Mouse (Mus musculus) CD4-positive, CD25-positive, alpha-beta regulatory T cell, adult 4 months (primary cell): ENCODE data around the gene Olfr114. TPM values are rescaled to one million over a fixed set of nuclear protein-coding genes. Genes with fewer than 3 reads are reported as not detected.

Experiments used
- ATAC-seq: one replicate; pipeline ENCODE4 v1.8.0; 2017
- polyA plus RNA-seq, 2 experiments: library from polyadenylated mRNA; unstranded; fragments of 100-300 nt; shearing (Covaris generic); gene quantifications; one replicate each; pipeline ENCODE4 v1.2.1; 2017

The Olfr114 gene
- not detected for polyA plus RNA-seq

DNA sequence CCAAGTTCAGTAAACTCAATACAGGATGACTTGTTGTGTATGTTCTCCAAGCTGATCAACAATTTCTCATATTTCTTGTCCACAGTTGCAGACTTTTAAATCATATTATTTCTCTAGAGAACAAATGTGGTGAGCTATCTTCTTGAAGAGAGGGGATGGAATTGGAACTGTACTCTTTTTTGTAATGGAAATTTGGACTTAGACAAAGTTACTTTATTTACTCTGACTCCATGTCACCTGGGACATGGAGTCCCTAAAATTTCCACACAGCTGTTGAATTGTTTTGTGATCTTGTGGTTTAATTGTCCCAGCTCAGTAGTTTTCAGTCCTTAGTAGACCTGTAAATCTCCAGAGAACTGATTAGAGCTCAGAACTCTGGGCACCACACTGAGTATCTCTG lies at the start of gene Olfr114:
Gene Olfr114, minus strand, starts transcription at position 101 of the 400 bp plus-strand sequence.
- ATAC-seq: no peak

DNA sequence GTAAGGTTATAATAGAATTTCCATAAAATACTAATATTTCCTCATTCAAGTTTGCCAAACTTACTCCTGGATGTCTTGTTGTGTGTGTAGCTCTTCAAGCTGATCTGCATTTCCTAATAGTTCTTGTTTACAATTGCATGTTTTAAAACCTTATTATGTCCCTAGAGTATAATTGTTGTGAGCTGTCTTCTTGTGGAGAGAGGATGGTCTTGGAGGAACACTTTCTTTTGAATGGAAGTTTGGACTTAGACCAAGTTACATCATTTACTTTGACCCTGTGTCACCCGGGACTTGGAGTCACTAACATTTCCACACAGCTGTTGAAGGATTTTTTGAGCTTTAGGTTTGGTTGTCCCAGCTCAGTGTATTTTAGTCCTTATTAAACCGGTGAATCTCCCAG lies 34.5 kb upstream of the Olfr114 start, which contains the start of the genes Olfr115 and Olfr116:
Gene Olfr115, minus strand, starts transcription at position 101 of the 400 bp plus-strand sequence.
Gene Olfr116, minus strand, starts transcription at position 191 of the 400 bp plus-strand sequence.
- no peak for ATAC-seq

DNA sequence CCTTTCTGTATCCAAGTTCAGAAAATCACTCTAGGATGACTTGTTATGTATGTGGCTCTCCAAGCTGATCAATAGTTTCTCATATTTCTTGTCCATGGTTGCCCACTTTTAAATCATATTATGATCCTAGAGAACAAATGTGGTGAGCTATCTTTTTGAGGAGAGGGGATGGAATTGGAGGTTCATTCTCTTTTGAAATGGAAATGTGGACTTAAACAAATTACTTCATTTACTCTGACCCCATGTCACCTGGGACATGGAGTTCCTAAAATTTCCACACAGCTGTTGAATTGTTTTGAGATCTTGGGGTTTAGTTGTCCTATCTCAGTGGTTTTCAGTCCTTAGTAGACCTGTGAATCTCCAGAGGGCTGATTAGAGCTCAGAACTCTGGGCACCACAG lies 15.0 kb downstream of the Olfr114 start, which contains the start of gene Olfr113:
Gene Olfr113, minus strand, starts transcription at position 101 of the 400 bp plus-strand sequence.
- ATAC-seq: no peak

DNA sequence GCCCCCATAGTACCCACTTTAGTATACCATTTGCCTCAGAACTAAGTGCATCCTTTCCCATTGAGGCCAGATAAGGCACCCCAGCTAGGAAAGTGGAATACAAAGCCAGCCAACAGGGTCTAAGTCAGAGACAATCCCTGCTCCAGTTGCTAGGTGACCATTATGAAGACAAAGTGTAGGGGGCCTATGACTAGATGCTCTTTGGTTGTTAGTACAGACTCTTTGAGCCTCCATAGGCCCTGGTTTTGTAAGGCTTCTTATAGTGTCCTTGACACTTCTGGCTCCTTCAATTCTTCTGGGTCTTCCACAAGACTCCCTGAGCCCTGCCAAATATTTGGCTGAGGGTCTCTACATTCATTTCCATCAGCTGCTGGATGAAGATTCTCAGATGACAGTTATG lies 23.2 kb downstream of the Olfr114 start, which contains the start of gene Olfr112:
Gene Olfr112, minus strand, starts transcription at position 101 of the 400 bp plus-strand sequence.
- no peak for ATAC-seq

DNA sequence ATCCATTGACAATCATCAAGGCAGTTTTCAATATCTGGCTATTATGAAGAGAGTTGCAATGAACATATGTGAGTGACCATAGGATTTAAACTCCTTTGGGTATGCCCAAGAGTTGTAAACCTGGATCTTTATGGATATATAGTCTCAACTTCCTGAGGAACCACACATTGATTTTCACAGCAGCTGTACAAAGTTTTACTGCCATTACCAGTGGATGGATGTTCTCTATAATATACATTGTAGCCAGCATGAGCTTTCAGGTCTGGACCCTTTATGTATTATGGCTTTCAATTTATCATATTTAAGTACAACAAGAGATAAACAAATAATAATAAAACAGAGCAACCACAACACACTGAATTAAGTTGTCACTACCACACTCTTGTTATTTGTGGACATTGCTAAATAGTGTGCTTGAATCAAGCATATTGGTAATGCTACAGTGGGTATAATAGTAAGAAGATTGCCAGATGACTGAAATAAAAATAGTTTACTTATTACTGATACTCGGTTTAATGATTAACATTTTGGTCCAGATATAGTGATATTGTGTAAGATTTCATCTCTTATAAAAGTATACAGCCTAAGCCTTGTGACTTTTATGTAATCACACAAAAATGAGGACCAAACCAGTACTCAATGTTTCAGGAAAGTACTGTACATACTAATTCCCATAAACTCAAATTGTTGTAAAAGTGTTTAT lies 33.5 kb downstream of the Olfr114 start:
- no peak for ATAC-seq

DNA sequence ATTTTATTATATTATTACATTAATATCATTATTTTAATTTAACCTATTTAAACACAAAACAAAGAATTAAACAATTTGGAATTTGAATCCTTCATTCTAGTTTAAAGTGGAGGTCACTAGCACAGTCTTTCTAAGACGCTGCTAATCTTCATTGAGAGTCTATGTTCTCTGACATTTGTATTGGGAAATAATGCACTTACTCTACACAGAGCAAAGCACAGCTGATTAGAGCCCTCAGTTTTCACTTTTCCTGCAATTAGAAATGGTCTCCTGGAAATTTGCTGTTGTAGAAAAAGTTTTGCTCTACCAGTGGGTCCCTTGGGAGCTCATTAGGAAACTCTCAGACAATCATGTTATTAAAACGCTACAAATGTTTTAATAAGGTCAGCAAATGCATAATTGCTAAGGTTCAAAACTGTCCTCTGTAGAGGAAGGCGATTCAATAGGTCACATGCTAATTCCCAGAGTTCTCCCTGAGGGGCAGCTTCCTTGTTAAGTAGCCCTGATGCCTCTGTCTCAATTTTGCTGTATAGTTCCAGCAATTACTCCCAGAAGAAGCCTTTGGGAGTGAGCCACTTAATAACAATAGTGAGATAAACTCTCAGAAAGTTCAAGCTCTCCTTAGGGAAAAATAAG lies 48.6 kb downstream of the Olfr114 start:
- ATAC-seq: no peak

DNA sequence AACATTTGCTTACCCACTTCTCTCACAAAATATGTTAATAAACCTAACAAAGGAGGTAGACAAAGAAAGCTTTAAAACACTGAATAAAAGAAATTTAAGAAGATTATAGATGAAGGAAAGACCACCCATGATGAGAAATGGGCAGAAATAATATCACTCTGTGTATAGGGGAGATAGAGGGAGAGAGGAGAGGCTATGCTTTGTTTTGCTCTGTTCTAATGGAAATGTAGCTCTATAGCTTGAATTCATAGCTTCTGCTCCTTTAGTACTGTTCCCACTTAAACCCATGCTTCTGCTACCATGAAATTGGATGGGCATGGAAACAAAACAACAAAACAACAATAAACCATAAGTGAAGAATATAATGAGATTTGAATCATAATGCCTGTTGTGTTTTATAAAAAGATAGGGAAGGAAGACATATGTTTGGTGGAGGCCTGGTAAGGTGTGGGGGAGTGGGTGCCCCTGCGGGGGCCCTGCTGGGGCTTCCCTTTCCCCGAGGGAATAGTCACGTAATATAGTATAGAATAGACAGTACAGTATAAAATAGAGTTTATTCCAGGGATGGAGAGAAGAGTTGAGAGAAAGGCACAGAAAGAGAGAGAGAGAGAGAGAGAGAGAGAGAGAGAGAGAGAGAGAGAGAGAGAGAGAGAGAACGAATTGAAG lies 51.0 kb downstream of the Olfr114 start:
- ATAC-seq: no peak

Other genes with a start within 250 kb of the Olfr114 start
- gene Olfr104-ps, start 233.2 kb downstream of the Olfr114 start, polyA plus RNA-seq: not detected
- not detected for gene Olfr105-ps, start 213.7 kb downstream of the Olfr114 start, polyA plus RNA-seq
- not detected for gene Olfr106-ps, start 202.3 kb downstream of the Olfr114 start, polyA plus RNA-seq
- gene Olfr107, start 193.5 kb downstream of the Olfr114 start, polyA plus RNA-seq: under 1 TPM in 1 of 2 experiments, not detected in 1; 0.11 TPM
- gene Olfr108, start 147.3 kb downstream of the Olfr114 start, polyA plus RNA-seq: not detected
- gene Olfr109, start 133.8 kb downstream of the Olfr114 start, polyA plus RNA-seq: not detected
- gene H2-M2, start 109.2 kb downstream of the Olfr114 start, polyA plus RNA-seq: not detected
- not detected for gene Olfr110, start 100.3 kb downstream of the Olfr114 start, polyA plus RNA-seq
- not detected for gene Olfr111, start 84.7 kb downstream of the Olfr114 start, polyA plus RNA-seq
- gene Olfr112, start 23.3 kb downstream of the Olfr114 start, polyA plus RNA-seq: not detected
- not detected for gene Olfr113, start 15.1 kb downstream of the Olfr114 start, polyA plus RNA-seq
- not detected for gene Olfr115, start 34.4 kb upstream of the Olfr114 start, polyA plus RNA-seq
- not detected for gene Olfr116, start 34.5 kb upstream of the Olfr114 start, polyA plus RNA-seq
- not detected for gene Olfr117, start 71.0 kb upstream of the Olfr114 start, polyA plus RNA-seq
- under 1 TPM in 1 of 2 experiments, not detected in 1; 0.30 TPM for gene Olfr118, start 74.2 kb upstream of the Olfr114 start, polyA plus RNA-seq
- gene Olfr119, start 103.8 kb upstream of the Olfr114 start, polyA plus RNA-seq: not detected
- gene Olfr120, start 129.1 kb upstream of the Olfr114 start, polyA plus RNA-seq: not detected
- gene Olfr121, start 156.1 kb upstream of the Olfr114 start, polyA plus RNA-seq: not detected
- gene Olfr122, start 175.9 kb upstream of the Olfr114 start, polyA plus RNA-seq: under 1 TPM in 1 of 2 experiments, not detected in 1; 0.27 TPM
- not detected for gene Olfr123, start 200.8 kb upstream of the Olfr114 start, polyA plus RNA-seq
- not detected for gene Olfr124, start 207.1 kb upstream of the Olfr114 start, polyA plus RNA-seq
- gene Olfr125, start 240.2 kb upstream of the Olfr114 start, polyA plus RNA-seq: not detected